Mouse (Mus musculus): ENCODE data around the gene Ltk. TPM values are rescaled to one million over a fixed set of nuclear protein-coding genes. Genes with fewer than 3 reads are reported as not detected.

Gene Ltk
- not detected for total RNA-seq (2022)

DNA sequence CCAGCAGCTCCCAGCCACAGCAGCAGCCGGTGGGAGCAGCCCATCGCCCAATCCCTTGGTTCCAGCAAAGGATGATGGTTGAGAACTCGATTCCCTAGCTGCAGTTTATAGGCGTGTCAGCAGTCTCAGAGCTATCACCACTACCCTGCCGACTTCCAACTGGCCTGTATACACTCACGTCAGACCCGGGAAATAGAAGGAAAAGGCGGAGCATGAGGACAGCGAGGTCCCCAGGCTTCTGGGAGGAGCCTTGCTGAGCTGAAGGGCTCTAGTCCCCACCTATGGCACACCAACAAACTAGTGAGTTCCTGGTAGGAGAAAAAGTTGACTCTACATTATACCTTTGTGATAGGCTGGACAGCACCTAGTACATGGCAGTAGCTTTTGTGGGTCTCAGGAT, at the start of gene Ltk:
Ltk (minus strand) TSS at position 181 of the 400 bp plus-strand sequence.
- DNase-seq (ENCODE audit: low spot score), result no peak

DNA sequence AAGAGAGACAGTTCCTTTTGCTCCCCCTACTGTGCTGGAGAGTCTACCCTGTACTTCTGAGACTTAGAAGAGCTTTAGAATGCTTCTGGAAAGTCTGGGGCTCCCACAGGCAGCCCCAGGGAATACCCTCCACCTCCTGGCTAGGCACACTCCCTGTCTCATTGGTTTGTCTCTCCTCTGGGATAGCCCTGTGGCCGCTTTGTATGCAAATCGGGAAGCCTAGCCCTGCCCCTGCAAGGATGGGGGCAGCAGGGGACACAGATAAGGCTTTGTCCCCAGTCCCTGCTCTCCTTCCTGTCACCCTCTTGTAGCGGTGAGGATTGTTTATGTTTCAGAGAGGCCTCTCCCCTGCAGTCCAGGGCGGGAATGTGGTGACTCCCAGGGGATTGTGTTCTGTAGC, 48.6 kb upstream of the Ltk start:
- DNase-seq (ENCODE audit: low spot score), result no peak

DNA sequence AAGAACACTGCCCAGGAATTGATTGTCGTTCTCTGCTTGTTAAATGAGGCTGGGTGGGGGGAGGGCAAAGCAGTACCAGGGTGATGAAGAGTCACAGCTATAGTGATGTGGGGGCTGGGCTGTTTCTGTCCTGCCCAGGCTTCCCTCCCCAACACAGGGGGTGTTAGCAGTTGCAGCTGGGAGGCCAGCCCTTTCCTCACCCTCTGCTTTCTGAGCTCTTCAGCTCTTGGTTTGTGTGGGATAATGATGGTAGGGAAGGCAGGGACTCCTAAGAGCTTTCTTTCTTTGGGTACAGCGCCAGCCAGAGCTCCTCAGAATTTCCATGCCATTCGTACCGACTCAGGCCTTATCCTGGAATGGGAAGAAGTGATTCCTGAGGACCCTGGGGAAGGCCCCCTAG, 48.2 kb upstream of the Ltk start:
- DNase-seq (ENCODE audit: low spot score), result no peak

DNA sequence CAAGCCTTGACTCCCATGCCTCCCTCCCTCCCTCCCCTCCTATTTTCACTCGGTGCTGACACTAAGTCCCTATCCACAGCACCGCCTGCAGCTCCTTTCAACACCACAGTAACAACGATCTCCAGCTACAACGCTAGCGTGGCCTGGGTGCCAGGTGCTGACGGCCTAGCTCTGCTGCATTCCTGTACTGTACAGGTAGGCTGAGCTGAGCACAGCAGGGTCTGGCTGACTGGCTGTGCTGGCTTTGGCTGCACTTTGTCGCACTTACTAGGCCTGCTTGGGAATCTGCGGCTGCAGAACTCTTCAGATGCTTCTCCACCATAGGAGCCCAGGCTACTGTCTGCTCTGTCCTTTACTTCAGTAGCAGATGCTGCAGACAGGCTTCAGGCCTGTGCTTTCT, 45.3 kb upstream of the Ltk start:
- DNase-seq (ENCODE audit: low spot score), result no peak

DNA sequence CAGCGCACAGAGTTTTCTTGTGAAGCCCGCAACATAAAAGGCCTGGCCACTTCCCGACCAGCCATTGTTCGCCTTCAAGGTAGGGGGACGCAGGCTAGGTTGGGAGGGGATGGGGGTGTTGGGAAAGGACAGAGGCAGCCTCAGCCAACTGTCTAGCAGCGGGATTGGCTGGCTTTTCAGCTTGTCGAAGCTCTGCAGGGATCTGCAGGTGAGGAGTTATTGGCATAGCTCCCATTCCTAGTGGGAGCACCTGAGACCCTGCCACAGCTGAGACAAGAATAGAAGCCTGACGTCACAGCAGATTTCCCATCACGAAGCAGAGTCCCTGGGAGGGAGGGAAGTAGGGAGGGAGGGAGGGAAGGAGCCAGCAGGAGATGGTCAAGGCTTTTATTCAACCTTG, 44.5 kb upstream of the Ltk start:
- DNase-seq (ENCODE audit: low spot score), result no peak

DNA sequence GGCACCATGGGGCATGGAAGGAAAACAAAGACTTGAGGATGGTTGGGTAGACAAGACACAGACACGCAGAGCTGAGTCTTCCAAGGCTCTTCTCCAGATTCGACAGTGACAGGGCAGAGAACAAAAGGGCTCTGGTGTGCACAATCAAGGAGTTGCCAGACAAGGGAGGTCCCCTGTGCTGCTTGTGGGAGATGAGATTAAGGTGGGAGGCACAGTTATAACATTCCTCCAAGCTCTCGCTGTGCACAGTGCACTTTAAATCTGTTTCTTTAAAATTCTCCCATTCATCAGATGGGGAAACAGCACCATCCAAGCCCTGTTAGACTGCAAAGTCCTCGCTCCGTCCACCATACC, 44.0 kb upstream of the Ltk start:
- DNase-seq (ENCODE audit: low spot score), result no peak

DNA sequence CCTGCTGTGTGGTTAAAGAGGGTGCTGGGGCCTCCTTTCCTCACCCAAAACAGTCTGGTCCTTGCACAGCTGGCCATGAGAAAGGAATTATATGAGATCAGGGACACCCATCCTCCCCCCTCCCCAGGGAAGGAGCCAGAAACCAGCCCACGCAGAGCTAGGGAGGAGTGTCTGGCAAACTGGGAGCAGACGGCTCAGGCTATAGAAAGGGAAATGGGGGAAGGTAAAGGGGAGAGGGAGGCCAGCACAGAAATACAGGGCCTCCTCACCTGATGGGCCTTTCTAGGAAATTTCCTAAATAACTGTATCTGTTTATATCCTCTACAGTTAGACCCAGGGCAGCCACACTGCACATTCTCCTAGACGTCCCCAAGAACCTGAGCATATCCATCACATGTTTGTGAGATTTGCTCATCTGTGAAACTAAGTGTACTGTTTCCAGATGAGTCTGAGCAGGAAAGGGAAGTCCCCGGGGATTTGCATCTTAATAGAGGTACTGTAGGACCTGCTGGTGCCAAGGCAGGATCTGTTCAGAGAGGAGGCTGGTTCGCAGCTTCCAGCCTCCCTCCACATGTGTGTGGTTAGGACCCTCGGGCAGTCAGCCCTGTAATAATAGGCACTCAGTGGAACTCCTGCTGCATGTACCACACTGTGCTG, 43.5 kb upstream of the Ltk start:
- DNase-seq (ENCODE audit: low spot score), result no peak

DNA sequence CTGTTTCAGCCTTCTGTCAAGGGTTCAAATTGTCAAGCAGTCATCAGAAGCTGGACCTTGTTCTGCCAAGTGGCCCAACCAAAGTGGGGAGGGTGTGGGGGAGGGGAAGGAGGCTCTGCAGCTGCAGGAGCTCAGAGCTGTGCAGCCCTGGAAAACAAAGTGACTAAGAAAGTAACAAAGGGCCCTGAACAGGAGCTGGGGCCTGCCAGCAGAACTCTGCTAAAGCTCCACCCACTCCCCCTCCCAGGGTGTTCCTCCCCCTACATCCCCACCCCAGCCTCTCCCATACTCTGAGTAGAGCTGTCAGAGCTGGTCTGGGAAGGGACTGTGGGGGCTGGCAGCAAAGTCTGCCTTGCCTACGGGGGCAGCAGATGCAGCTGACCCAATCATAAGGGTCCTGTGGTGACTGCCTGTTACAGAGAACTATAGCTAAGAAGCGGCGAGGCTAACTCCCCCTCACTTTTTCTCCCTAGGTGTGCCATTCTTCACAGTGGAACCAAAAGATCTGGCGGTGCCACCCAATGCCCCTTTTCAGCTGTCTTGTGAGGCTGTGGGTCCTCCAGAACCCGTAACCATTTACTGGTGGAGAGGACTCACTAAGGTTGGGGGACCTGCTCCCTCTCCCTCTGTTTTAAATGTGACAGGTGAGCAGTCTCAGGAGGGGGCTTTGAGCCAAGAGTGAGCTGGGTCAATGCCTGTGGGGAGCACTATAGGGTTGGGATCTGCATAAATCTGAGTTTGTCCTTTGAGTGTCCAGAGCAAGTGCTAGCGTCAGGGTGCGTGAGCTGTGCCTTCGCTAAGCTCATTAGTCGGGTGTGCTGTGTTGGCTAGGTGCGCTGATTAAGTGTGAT, 42.8 kb upstream of the Ltk start:
- DNase-seq (ENCODE audit: low spot score), result no peak

DNA sequence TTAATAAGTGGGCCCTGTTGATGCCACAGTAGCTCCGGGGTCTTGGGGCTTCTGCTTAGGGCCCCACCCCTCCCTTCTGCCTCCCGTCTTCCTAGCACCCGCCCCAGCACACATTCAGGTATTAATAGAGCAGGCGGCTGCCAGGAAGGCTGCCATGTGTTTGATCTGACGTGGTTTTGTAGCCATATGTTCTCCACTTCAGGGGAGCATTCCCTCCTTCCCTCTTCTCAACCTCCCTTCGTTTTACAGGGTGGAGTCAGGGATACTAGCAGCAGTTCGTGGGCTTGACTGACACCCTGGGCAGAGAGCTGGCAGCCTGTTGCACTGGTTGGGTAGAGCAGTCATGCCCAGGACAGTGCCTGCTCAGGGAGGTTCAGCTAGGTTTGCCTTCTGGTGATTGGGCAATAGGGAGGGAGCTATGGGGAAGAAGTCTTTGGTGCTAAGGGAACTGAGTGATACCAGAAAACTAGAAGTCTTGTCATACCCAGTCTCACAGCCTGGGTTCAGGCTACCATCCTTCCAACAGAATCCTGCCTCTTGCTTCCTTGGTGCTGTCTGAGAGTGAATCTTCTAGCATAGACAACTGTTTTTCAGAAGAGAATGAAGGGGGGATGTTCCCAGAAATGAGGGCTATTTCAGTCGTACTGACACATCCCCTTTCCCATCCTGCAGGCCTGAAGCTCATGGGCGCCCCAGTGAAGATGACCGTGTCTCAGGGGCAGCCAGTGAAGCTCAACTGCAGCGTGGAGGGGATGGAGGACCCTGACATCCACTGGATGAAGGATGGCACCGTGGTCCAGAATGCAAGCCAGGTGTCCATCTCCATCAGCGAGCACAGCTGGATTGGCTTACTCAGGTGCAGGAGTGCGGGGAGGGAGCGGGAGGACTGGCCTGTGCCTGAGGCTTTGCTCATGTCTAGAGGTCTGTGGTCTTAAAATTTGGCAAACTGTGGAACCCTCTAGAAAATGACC, 40.9 kb upstream of the Ltk start:
- DNase-seq (ENCODE audit: low spot score), result no peak

DNA sequence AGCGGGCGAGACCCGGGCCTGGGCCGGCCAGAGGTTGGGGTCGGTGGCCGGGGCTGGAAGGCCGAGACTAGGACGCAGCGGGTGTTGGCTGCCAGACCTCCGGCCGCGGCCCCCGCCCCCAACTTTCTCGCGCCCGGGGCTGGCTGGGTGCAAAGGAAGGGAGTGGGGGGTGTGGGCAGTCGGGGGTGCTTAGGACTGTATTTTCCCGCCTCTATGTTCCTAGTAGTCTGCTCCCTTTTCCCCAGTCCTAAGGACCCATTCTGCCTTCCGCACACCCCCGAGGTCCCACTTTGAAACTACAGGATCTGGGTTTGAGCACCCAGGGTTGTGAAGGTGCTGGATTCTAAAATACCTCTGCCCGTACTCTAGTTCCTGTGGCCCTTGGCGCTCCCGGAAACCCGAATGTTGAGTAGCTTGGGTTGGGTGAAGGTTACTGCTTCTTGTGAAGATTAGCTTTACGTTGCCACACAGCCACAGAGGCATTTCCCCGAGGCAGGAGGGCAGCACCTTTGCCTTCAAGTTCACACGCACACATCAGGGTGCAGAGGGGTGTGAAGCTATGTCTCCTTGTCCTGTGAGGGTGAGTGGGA, 39.8 kb upstream of the Ltk start:
- DNase-seq (ENCODE audit: low spot score), result no peak

DNA sequence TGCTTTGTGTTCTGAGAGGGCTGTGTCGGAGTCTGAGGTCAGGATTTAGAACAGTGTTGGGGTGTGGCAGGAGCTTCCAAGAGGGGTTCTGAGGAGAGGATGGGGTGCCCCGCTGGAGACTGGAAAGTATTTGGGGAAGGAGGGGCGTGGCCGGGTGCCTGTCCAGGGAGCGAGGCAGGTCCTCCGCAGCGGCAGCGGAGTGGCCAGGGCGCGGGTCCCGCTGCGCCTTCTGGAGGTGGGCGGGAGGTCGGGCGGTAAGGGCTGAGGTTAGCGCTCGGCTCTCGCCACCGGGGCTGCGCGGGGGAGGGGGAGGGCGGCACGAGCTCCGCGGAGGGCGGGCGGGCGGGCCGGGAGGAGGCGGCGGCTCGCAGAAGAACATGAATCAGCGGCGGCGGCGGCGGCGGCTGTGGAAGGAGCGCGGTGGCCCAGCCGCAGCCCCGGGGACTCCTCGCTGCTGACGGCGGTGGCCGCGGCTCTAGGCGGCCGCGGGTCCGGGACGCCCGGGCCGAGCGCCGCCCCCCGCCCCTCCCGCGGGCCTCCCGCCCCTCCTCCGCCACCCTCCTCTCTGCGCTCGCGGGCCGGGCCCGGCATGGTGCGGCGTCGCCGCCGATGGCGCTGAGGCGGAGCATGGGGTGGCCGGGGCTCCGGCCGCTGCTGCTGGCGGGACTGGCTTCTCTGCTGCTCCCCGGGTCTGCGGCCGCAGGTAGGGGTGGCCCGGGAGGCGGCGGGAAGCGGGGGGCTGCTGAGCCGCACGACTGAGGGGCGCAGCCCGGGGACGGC, 39.1 kb upstream of the Ltk start:
- DNase-seq (ENCODE audit: low spot score), result no peak

DNA sequence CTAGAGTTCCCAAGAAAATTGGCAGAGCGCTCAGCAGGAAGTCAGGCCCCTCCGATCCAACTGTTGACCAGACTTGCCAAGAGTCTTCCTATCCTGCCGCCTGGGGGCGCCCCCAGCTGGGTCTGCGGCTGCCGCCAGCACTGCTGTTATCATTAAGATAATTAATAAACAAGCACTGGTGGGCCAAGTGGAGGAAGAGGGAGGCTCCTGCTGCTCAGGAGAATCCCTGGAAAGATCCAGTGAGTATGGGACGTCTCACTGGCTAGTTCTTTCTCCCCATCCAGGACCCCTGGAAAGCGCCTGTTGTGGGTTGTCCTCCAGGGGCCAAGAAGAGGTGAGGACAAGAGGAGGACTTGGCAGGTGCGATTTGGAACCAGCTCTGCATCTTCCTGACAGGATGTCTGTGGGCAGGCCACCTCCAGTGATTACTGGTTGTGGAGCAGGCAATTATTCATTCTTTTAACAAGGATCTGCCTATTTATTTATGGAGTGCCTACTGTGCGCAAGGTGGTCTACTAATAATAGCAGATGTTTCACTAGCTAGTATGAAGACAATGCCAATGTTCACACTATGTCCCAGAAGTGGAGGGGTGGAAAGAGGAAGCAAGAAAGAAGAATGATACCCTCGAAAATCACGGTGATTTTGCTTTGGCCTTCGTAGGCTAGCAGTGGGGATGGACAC, 38.2 kb upstream of the Ltk start:
- peak; percentile 49 for DNase-seq (ENCODE audit: low spot score)

DNA sequence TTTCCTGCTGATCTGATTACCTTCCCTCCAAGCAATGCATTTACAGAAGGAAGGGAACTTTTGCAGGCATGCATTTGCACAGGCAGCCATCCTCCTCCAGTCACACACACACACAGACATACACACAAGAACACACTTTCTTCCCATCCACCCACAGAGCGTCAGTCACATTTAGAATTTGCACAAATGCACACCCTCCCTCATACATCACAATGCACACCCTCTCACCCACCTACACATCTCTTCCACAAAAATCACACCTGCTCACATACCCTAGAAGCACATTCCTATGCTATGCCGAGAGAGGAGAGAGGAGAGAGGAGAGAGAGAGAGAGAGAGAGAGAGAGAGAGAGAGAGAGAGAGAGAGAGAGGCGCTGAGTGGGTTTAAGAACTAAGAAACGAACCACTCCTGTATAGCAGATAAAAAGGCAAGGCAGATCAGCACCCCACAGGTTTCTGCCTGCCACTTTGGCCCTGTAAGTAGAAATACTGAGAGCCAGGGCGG, 37.1 kb upstream of the Ltk start, which contains the start of gene Tyro3:
Tyro3 (plus strand) TSS at position 455 of the 505 bp plus-strand sequence.
- no peak for DNase-seq (ENCODE audit: low spot score)

DNA sequence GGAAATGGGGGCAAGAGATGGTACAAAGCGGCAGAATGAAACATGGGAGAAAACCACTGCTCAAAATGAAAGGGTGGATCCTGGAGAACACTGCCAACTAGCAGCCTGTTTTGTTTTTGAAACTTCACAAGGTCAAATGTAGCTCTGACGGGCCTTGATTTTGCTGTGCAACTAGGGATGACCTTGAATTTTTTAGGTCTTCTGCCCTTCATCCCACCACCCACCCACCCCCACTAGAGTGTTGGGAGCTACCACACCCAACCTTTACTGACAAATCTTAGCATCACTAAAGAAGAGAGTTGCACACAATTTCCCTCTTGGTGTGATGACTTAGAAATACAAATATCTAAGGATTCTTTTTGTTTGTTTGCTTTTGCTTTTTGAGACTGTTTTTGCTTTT, 29.8 kb upstream of the Ltk start:
- no peak for DNase-seq (ENCODE audit: low spot score)

DNA sequence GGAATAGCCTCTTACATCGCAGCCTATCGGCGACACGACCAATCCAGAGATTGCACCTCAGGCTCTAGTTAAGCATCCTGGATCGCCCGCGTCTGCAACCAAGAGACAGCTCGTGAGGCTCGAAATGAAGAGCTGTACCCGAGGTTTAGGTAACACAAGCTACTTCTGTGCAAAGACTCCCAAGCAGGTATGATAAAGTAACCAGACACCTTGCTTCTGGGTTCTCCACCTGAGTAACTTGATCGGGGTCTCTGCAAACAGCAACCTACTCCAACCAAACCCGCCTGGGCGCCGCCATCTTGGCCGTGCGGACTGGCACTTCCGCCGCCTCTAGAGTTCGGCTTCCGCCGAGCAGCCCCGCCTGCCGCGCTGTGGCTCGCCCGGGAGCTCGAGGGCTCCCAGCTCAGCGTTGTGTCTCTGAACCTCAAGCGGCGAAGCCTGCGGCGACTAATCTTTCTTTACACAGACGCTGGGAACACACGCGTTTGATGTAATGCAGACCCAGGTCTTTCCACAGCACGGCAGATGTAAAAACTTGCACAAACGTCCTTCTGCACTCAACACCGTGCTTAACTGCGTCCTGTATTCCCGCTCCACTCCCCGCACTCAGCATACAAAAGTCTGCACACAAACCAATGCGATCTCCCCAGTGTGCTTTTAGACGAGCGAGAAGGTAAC, 27.1 kb upstream of the Ltk start, which contains the start of gene Rpap1:
Rpap1 (minus strand) TSS at position 332 of the 678 bp plus-strand sequence.
- peak; percentile 79 for DNase-seq (ENCODE audit: low spot score)

DNA sequence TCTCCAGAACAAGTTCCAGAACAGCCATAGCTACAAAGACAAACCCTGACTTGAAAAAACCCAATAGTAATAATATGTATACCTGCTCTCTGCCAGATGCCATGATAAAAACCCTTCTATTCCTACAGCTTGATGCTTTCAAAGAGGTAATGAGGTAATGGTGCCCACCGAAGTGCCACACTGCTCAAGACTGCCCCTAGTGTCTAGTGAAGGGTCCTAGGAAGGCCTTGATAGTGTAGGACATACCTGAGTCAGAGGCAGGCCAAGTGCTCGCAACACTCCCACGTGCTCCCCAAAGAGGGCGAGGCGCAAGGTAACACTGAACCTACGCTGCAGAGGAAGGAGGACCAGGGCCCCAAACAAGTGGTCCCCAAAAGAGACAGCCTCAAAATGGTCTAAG, 7.0 kb upstream of the Ltk start:
- DNase-seq (ENCODE audit: low spot score), result no peak

DNA sequence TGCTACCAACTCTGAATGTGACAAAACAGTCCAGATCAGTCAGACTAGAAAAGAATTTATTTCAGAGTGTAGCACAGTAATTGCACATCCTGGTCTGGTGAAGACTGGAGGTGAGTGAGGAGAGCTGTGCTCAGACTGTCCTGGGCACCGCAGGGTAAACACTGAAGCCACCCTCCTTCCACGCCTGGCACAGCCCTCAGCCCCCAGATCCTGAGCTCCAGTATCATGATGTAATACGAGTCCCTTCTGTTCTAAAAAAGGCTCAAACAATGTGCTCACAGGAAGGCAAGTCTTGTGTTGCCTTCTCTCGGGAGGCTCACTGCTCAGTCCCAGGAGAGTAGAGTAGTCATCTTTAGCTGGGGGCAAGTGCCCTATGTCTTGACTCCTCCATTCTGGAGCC, 3.7 kb upstream of the Ltk start:
- no peak for DNase-seq (ENCODE audit: low spot score)

DNA sequence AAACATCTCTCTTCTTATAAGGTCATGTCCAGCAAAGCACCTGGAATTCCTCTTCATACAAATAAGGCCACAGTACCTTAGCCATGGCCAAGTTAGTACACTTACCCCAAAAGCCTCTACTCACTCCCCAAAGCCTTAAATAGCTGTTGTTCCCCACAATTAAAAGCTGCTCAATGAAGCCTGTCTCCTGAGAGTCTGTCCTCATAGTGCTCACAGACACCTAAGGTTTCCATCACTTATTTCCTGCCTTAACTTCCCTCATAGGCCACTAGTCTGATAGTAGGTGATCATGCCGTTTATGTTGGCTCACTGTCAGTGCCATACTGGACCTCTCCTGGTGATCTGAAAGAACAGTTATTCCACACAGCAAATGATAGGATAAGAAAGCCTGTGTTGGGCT, 2.0 kb upstream of the Ltk start:
- DNase-seq (ENCODE audit: low spot score), result no peak

All from heart, adult 8-10 months (tissue).